Mouse (Mus musculus): ENCODE results near the gene Olfr116.

GRCm38 (mm10) chr17:37666688-37667087 lies 39.7 kb upstream of the Olfr116 start, which contains the start of gene Olfr118:
- TF ChIP-seq CTCF (IDR thresholded peaks at IDR 0.05; ENCODE audit: borderline replicate concordance, insufficient read depth, low read depth, low read length) (no peak), POLR2A (IDR thresholded peaks at IDR 0.05; ENCODE audit: borderline replicate concordance, insufficient read depth, low read length) (no peak)

Data from cerebellum, adult 2 months (tissue).